Mouse (Mus musculus): ENCODE data around the gene Ltk. TPM values are rescaled to one million over a fixed set of nuclear protein-coding genes. Genes with fewer than 3 reads are reported as not detected.

The Ltk gene
- 1 to 10 TPM; 1.2 to 1.3 TPM for total RNA-seq (2021)
- long read RNA-seq, experiment 1, partial matches to known transcripts: 0 of 1 reads
- long read RNA-seq, experiment 1, other reads (novel, unspliced or antisense): 1 of 1 reads
- long read RNA-seq, experiment 2, partial matches to known transcripts: 0 of 4 reads
- long read RNA-seq, experiment 2, other reads (novel, unspliced or antisense): 4 of 4 reads

- no peak for DNase-seq (ENCODE audit: low spot score in 2 of 2)
Observed at GRCm38 (mm10) chr2:119760251-119760650, at the start of gene Ltk. Gene Ltk, minus strand, starts transcription at chr2:119760431.

- no peak for DNase-seq (ENCODE audit: low spot score in 2 of 2)
Observed at GRCm38 (mm10) chr2:119808881-119809280, 48.6 kb upstream of the Ltk start.

GRCm38 (mm10) chr2:119808438-119808837 is 48.2 kb upstream of the Ltk start:
- no peak for DNase-seq (ENCODE audit: low spot score in 2 of 2)

GRCm38 (mm10) chr2:119805536-119805935 is 45.3 kb upstream of the Ltk start:
- no peak for DNase-seq (ENCODE audit: low spot score in 2 of 2)

- DNase-seq (ENCODE audit: low spot score in 2 of 2): no peak
Observed at GRCm38 (mm10) chr2:119804776-119805175, 44.5 kb upstream of the Ltk start.

GRCm38 (mm10) chr2:119804275-119804628 is 44.0 kb upstream of the Ltk start:
- DNase-seq (ENCODE audit: low spot score in 2 of 2): no peak

- DNase-seq (ENCODE audit: low spot score in 2 of 2): no peak
Observed at GRCm38 (mm10) chr2:119803618-119804274, 43.5 kb upstream of the Ltk start.

- no peak for DNase-seq (ENCODE audit: low spot score in 2 of 2)
Observed at GRCm38 (mm10) chr2:119802767-119803617, 42.8 kb upstream of the Ltk start.

- no peak for DNase-seq (ENCODE audit: low spot score in 2 of 2)
Observed at GRCm38 (mm10) chr2:119800876-119801846, 40.9 kb upstream of the Ltk start.

GRCm38 (mm10) chr2:119799961-119800550 is 39.8 kb upstream of the Ltk start:
- no peak for DNase-seq (ENCODE audit: low spot score in 2 of 2)

- DNase-seq (ENCODE audit: low spot score in 2 of 2): no peak
Observed at GRCm38 (mm10) chr2:119799181-119799960, 39.1 kb upstream of the Ltk start.

GRCm38 (mm10) chr2:119798246-119798927 is 38.2 kb upstream of the Ltk start:
- peak in 1 of 2 experiments; percentile 47 for DNase-seq (ENCODE audit: low spot score in 2 of 2)

GRCm38 (mm10) chr2:119797279-119797783 is 37.1 kb upstream of the Ltk start, which contains the start of gene Tyro3:
Gene Tyro3, plus strand, starts transcription at chr2:119797733.
- DNase-seq (ENCODE audit: low spot score in 2 of 2): no peak

GRCm38 (mm10) chr2:119789996-119790395 is 29.8 kb upstream of the Ltk start:
- no peak for DNase-seq (ENCODE audit: low spot score in 2 of 2)

GRCm38 (mm10) chr2:119787206-119787883 is 27.1 kb upstream of the Ltk start, which contains the start of gene Rpap1:
Gene Rpap1, minus strand, starts transcription at chr2:119787537.
- peak; percentile 61 to 72 for DNase-seq (ENCODE audit: low spot score in 2 of 2)

GRCm38 (mm10) chr2:119767246-119767645 is 7.0 kb upstream of the Ltk start:
- no peak for DNase-seq (ENCODE audit: low spot score in 2 of 2)

GRCm38 (mm10) chr2:119763924-119764323 is 3.7 kb upstream of the Ltk start:
- DNase-seq (ENCODE audit: low spot score in 2 of 2): no peak

GRCm38 (mm10) chr2:119762276-119762675 is 2.0 kb upstream of the Ltk start:
- DNase-seq (ENCODE audit: low spot score in 2 of 2): no peak
